Mouse (Mus musculus): Measurements from ENCODE around the gene Nap1l1. TPM values are rescaled to one million over a fixed set of nuclear protein-coding genes. Genes with fewer than 3 reads are reported as not detected.
"Not testable (repeated sequence)": the region's sequence is repeated elsewhere in the genome, so short reads cannot be mapped to it uniquely, and the experiment has no call there.

Gene Nap1l1
- 10 to 100 TPM; 59.4 to 73.3 (median 66.5) TPM for total RNA-seq (2022)

DNA sequence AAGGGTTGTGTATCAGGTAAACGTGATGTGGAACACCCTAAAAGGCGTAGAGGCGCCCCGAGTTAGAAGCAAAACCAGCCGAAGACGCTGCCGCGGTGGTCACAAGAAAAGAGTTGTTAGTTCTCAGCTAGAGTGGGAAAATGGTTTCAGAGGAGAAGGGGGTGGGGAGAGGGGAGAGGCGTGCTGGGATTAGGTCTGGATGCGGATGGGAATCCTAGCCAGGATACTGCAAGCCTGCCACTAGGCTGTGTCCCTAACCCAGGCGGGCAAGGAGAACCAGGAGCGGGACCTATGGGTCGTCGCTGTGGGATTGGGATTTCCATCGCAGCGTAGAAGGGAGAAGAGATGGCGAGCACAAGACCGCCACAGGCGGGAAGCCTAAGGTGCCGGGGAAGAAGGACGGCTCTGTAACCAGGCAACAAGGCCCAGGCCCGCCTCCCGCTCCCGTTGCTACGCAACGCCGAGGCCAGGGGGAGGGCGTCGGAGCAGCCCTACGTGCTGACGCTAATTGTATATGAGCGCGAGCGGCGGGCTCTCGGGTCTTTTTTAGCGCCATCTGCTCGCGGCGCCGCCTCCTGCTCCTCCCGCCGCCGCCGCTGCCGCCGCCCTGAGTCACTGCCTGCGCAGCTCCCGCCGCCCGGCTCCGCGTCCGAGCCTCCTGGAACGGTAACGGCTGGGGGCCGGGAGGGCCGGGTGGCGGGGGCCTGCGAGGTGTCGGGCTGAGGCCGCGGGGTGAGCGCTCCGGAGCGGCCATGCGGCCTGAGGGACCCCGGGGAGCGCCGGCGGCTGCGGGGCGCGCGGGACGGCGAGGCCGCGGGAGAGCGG is at the start of gene Nap1l1:
Gene Nap1l1, plus strand, starts transcription at position 538 of the 825 bp plus-strand sequence.
- peak; percentile 96 for DNase-seq (ENCODE audit: low spot score)

DNA sequence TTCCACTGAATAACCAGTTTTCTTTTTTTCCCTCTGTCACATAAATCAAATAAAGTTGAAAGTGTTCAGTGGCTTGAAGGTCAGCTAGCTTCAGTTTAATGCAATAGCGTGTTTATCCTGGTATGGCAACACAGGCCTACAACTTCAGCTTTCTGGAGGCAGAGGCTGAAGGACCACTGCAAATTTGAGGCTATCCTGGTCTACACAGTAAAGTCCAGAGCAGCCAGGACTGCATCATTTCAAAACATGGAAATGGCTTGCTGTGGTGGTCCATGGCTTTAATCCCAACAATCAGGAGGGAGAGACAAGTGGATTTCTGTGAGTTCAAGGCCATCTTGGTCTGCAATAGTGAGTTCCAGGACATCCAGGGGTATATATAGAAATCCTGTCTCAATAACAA is 46.5 kb upstream of the Nap1l1 start:
- no peak for DNase-seq (ENCODE audit: low spot score)

DNA sequence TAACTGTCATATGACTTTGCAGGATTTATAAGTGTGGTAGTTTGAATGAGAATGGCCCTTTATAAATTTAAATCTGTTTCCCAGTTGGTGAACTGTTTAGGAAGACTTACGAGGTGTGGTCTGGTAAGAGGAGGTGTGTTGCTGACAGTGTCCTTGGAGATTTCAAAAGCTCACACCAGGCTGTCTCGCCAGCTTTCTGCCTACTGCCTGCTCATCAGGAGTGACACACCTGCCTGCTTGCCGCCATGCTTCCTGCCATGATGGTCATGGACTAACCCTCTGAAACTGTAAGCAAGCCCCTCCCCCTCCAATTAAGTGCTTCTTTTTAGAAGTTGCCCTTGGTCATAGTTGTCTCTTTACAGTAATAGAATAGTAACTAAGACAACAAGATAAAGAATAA is 39.5 kb upstream of the Nap1l1 start:
- no peak for DNase-seq (ENCODE audit: low spot score)

GRCm38 (mm10) chr10:111441034-111441440 is 32.0 kb upstream of the Nap1l1 start:
- no peak for DNase-seq (ENCODE audit: low spot score)

DNA sequence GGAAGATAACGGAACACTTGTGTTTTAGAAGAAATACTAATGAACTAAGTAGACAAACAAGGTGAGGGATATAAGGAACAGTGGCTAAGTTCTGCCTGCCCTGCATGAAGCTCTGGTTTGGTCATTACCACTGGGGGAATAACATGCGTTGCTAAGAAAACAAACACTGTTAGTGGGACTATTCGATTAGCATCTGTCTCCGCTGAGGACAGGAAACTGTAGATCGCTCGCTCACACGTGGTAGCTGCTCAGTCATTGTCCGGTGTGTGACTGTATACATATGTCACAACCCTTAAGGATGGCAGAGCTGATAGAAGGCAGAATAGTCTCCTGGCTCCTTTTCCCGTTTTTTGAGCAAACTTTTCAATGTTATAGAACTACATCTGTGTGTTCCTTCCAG is 28.8 kb upstream of the Nap1l1 start:
- DNase-seq (ENCODE audit: low spot score) = no peak

DNA sequence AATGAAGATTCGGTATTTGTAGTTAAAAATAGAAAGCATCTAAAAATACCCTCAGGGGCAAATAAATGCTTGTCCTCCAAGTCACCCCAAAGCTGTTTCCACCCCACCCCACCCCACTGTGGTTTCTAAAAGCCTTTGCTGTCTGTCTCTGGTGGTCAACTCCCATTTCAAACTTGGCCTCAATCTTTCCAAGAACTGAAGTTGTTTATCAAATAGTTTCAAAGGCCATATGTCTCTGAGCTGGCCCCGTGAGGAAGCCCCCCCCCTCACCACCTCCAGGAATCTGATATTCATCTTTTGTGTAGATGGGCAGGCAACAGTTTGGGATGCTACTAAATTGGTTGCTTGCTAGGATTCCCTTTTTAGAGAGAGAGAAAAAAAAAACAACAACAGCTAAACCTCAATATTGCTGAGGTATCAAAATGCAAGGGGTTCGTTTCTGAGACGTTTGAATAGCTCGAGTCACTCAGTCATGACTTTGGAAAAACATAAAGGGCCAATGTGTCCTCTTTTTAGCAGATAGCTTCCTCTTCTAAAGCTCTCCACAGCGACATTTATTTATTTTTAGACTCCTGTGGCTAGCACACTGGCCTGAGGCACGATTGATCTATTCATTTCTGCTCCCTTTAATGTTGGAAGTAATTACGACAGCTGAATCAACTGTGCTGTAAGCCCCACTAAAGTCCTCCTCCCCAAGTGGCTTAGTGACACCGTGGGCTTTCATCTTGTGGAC is 26.9 kb upstream of the Nap1l1 start:
- DNase-seq (ENCODE audit: low spot score) = no peak

DNA sequence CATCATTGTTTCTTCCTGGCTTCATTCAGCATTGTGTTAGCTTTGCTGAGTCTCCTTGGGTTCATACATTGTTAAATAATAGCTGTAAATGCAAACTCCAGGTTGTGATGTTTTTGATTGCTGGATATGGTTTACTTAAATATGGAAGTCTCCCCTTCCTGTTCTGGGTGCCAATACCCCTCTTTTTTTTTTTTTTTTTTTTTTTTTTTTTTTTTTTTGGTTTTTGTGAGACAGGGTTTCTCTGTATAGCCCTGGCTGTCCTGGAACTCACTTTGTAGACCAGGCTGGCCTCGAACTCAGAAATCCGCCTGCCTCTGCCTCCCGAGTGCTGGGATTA is 26.4 kb upstream of the Nap1l1 start:
- not testable (repeated sequence) for DNase-seq (ENCODE audit: low spot score)

DNA sequence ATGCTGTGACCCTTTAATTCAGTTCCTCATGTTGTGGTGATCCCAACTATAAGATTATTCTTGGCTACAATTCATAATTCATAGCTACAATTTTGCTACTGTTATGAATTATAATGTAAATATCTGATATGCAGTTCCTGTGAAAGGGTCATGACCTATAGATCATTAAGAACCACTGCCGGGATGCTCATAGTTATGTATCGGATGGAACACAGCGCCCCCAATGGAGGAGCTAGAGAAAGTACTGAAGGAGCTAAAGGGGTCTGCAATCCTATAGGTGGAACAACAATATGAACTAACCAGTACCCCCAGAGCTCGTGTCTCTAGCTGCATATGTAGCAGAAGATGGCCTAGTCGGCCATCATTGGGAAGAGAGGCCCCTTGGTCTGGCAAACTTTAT is 23.4 kb upstream of the Nap1l1 start:
- not testable (repeated sequence) for DNase-seq (ENCODE audit: low spot score)

GRCm38 (mm10) chr10:111451683-111452322 is 21.2 kb upstream of the Nap1l1 start:
- DNase-seq (ENCODE audit: low spot score) = no peak

DNA sequence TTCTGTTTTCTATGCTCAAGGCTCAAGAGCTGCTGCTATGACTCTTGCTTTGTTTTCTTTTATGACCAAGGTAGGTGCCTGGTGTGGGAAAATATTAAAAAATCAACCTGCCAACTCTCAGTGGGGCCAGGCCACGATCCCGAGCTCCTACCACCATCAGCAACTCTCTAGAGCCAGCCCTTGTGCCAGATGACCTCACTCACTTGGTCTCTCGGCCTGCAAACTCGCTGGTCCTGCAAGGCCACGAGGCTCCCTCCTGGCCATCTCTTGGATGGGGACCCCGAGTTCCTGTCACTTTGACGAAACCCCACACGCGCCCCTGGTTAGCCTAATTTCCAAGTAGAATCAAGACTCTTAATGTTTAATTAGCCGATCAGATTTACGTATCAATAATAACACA is 20.6 kb upstream of the Nap1l1 start:
- no peak for DNase-seq (ENCODE audit: low spot score)

DNA sequence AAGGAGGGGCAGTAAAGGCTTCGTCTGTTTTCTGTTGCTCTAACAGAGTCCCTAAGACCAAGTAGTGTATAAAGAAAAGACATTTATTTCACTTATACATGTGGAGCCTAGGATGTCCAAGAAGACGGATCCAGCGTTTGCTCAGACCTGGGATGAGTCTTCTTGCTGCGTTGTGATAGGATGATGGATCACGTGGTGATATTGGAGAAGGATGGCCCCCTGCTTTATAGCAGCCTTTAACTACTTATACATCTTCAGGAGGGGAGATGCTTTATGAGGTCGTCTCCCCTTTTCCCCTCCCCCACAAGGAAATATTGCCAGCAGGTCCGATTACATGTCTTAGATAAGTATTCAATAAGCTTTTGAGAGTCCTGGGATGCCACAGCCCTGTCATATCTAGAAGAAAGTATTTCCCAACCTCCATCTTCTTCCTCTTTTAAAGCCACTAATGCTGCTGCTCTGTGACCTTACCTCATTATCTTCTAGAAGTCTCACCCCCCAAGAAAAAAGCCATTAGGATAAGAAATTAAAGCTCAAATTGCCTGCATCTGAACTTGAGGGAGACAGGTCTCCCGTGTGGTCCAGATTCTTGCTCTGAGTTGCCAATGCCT is 18.2 kb upstream of the Nap1l1 start:
- no peak for DNase-seq (ENCODE audit: low spot score)

GRCm38 (mm10) chr10:111458088-111458487 is 14.9 kb upstream of the Nap1l1 start:
- DNase-seq (ENCODE audit: low spot score) = no peak

- DNase-seq (ENCODE audit: low spot score) = no peak
These were observed 14.0 kb upstream of the Nap1l1 start for GRCm38 (mm10) chr10:111459040-111459439.

GRCm38 (mm10) chr10:111459874-111460273 is 13.1 kb upstream of the Nap1l1 start:
- no peak for DNase-seq (ENCODE audit: low spot score)

GRCm38 (mm10) chr10:111460381-111460780 is 12.6 kb upstream of the Nap1l1 start:
- DNase-seq (ENCODE audit: low spot score) = no peak

DNA sequence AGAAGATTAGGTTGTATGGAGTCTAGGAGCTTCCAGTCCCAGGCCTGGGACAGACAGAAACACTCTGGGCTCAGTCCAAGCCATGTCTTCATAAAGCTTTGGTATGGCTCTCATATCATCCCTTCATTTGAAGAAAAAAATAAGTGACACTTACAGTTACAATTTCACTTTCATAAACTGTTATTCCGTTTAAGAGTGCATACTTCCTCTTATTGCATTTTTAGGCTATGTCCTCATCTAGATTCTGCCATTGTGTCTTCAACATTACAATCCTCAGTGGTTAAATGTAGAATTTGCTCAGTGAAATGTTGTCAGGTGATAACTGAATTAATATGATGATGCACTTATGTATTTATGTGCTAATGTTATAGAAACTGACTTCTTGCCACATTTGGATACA is 8.2 kb upstream of the Nap1l1 start:
- DNase-seq (ENCODE audit: low spot score) = no peak

DNA sequence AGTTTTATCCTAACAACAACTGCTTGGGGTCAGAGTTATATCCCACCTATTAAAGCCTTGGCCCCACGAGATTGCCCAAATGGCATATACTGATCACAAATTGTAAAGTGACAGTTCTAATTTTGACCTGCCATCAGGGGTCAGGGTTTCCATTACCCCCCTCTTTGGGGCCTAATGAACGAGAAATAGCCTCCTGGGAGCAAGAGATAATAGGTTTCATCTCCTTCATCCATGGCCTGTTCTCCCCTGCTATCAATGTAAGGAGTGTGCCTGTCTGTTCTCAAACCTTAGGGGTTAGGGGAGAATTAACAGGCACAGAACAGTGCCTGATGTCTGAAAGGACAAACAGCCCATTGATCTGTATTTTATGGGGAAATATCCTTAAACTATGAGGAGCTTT is 7.6 kb upstream of the Nap1l1 start:
- DNase-seq (ENCODE audit: low spot score) = no peak

- DNase-seq (ENCODE audit: low spot score) = no peak
These were observed 1.9 kb upstream of the Nap1l1 start for GRCm38 (mm10) chr10:111471166-111471565.

DNA sequence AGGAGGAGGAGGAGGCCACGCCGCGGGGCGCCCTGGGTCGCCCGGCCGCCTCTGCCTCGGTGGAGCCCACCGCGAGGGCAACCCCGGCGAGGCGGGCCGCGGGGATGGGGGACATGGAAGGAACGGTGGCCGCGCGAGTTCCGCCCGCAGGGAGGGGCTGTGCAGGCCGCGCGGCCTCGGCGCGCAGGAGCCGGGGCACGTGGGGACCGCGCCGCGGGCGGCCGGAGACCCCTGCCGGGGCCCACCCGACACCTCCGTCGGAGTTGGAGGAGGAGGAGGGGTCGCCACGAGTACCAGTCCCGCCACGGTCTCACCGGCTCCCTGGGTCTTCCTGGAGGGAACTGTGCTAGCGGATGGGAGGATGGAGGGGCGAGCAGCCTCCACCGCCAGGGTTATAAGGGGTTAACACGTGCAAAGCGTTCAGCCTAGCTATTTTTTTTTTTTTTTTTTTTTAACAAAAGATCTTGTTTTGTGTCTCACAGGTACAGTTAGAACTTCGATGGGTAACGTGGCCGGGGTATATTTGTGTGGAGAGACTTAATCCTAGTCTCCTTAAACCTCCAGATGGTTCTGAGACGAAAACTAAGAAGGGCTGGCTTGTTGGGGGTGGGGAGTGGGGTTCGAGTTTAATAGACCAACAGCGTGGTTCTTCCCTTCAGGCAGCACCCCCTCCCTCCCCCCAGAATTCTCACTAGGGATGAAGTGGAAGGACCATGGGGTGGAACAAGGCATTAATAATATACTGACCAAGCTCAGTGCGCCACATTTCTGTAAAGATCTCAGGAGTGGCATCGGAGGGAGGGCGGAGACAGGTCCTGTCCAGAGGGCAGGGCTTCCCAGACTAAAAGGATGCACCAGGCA is 718 bp downstream of the Nap1l1 start:
- no peak for DNase-seq (ENCODE audit: low spot score)

DNA sequence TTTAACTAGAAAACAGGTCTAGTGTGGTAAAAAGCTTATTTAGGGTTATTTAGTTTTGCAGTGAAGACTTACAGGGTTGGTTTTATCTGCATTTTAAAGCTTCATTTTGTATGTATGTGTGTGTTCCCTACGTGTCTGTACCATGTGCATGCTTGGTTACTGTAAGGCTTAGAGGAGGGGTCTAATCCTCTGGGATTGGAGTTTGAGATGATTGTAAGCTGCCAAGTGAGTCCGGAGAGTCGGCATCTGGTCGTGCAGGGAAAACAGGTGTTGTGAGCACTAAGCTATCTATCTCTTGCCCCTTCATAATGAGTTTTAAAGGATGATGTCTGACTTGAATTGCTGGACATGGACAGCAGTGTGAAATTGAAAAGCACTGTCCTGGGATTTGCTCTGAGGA is 3.3 kb downstream of the Nap1l1 start:
- no peak for DNase-seq (ENCODE audit: low spot score)

DNA sequence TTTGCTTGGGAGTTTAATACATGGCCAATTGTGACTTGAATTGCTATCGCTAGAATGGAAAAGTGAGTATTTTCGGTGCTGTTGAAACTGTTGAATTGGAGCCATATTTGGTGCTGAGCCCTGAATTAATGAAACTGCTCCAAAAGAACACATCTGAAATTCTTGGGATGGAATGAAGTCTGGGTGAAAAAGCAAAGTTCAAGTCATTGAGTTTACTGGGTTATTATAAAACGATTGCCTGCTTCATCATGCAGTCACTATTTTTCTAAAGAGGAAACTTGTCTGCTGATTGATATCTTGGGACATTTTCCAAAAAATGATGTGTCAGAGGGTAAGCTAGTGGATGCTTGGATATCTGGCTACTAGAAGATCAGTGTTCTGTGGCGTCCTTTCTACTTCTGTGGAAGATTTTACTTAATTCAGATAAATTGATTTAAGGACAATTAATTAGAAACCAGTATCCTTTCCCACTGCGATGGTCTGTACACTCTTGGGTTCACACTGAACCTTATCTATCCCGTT is 4.0 kb downstream of the Nap1l1 start:
- no peak for DNase-seq (ENCODE audit: low spot score)
